Comparison of ENCODE assay signal across 20 mouse cellular contexts in genomic region chr19:10897491-10897890, GRCm38 (mm10). TPM values are rescaled to one million over a fixed set of nuclear protein-coding genes. Genes with fewer than 3 reads are reported as not detected.
DNase-seq lines count a peak whose midpoint lies in the region; ATAC-seq and TF ChIP-seq lines count a peak whose summit lies in the region.
"Had no signal": no experiment of that assay in that cellular context is flagged by ENCODE, and none has a peak within 500 bp of the region (broad histone marks: within the 10 kb centered on the region; RNA-seq: fewer than 3 reads in every experiment).

No protein-coding gene starts in this region.

- TF ChIP-seq EP300 in lung, postnatal 0 days (IDR thresholded peaks at IDR 0.05), result no peak

- peak overlapping the region; percentile 79 for H3K4me2 ChIP-seq in heart, embryonic 15.5 days
- no peak overlapping the region for H3K4me2 ChIP-seq in lung, postnatal 0 days (replicated peaks; ENCODE audit: low read depth, low read length)
- no peak overlapping the region for H3K4me2 ChIP-seq in intestine, embryonic 16.5 days (ENCODE audit: low read depth, low read length)

- peak overlapping the region; percentile 89; the same call in 1 of the 2 replicates for H3K27ac ChIP-seq in heart, embryonic 15.5 days
- no peak overlapping the region for H3K27ac ChIP-seq in heart, embryonic 10.5 days
- no peak overlapping the region for H3K27ac ChIP-seq in lung, postnatal 0 days (ENCODE audit: low read length)
- H3K27ac ChIP-seq in intestine, embryonic 16.5 days (ENCODE audit: low read length), result no peak overlapping the region
- H3K27ac ChIP-seq: embryonic facial prominence, embryonic 12.5 days; forebrain, embryonic 13.5 days had no signal

- H3K4me3 ChIP-seq in heart, embryonic 15.5 days, result peak overlapping the region; percentile 80; the same call in 1 of the 2 replicates
- no peak overlapping the region for H3K4me3 ChIP-seq in heart, embryonic 10.5 days
- H3K4me3 ChIP-seq in lung, postnatal 0 days (ENCODE audit: low read depth, low read length), result no peak overlapping the region
- no peak overlapping the region for H3K4me3 ChIP-seq in intestine, embryonic 16.5 days (ENCODE audit: low read length)

- H3K4me1 ChIP-seq in heart, embryonic 15.5 days (replicated peaks), result peaks cover 24% of the 10 kb centered on the region
- peaks cover 22% of the 10 kb centered on the region for H3K4me1 ChIP-seq in heart, embryonic 10.5 days
- H3K4me1 ChIP-seq in lung, postnatal 0 days (ENCODE audit: insufficient read depth, low read depth, low read length), result no peaks in the 10 kb centered on the region; the same call in 1 of the 2 replicates
- H3K4me1 ChIP-seq in intestine, embryonic 16.5 days (ENCODE audit: control insufficient read depth, insufficient read depth, low read length), result peaks cover 16% of the 10 kb centered on the region

- no peaks in the 10 kb centered on the region for H3K27me3 ChIP-seq in heart, embryonic 15.5 days
- H3K27me3 ChIP-seq in heart, embryonic 10.5 days (ENCODE audit: insufficient read depth, poor library complexity, severe bottlenecking), result no peaks in the 10 kb centered on the region
- no peaks in the 10 kb centered on the region for H3K27me3 ChIP-seq in lung, postnatal 0 days (replicated peaks; ENCODE audit: insufficient read depth, low read length)
- no peaks in the 10 kb centered on the region for H3K27me3 ChIP-seq in intestine, embryonic 16.5 days (replicated peaks; ENCODE audit: control insufficient read depth, insufficient read depth, low read length)
- H3K27me3 ChIP-seq: embryonic facial prominence, embryonic 12.5 days; forebrain, embryonic 13.5 days had no signal

- H3K9me3 ChIP-seq in heart, embryonic 15.5 days (replicated peaks), result no peaks in the 10 kb centered on the region
- H3K9me3 ChIP-seq in heart, embryonic 10.5 days, result no peaks in the 10 kb centered on the region
- H3K9me3 ChIP-seq in lung, postnatal 0 days (ENCODE audit: low read length), result no peaks in the 10 kb centered on the region
- no peaks in the 10 kb centered on the region for H3K9me3 ChIP-seq in intestine, embryonic 16.5 days (ENCODE audit: control insufficient read depth, low read length)
- H3K9me3 ChIP-seq: embryonic facial prominence, embryonic 12.5 days; forebrain, embryonic 13.5 days had no signal

- TF ChIP-seq CTCF in lung, postnatal 0 days (IDR thresholded peaks at IDR 0.05), result no peak

- no peak overlapping the region for H3K9ac ChIP-seq in heart, embryonic 15.5 days
- 0 out of 2 replicates have a peak overlapping the region, but pooled peaks have one; percentile 26 for H3K9ac ChIP-seq in lung, postnatal 0 days (replicated peaks; ENCODE audit: low read depth)
- H3K9ac ChIP-seq in intestine, embryonic 16.5 days (ENCODE audit: low read depth, low read length), result peak overlapping the region; percentile 96; the same call in 1 of the 2 replicates

- WGBS in heart, embryonic 15.5 days, result 73% methylated on average over 8 of the region's 8 CpGs
- 85% methylated on average over 8 of the region's 8 CpGs for WGBS in heart, embryonic 10.5 days
- 83% methylated on average over 8 of the region's 8 CpGs for WGBS in lung, postnatal 0 days
- 83% methylated on average over 8 of the region's 8 CpGs for WGBS in intestine, embryonic 16.5 days

- DNase-seq in adrenal gland, postnatal 10 days, result peak; percentile 43
- no peak for DNase-seq in adrenal gland, adult 8-10 months
- DNase-seq in heart, embryonic 10.5 days (ENCODE audit: low spot score), result no peak
- no peak for DNase-seq in lung, postnatal 0 days (ENCODE audit: low spot score)
- no peak for DNase-seq in lung, postnatal 36 days
- DNase-seq in testis, postnatal 14 days (ENCODE audit: low spot score), result no peak
- DNase-seq: cerebellum, adult 11 months; cerebellum, postnatal 36 days; kidney, adult 11 months; retina, postnatal 1 day had no signal

- ATAC-seq in heart, embryonic 15.5 days (replicated peaks; ENCODE audit: insufficient number of reproducible peaks, insufficient read depth, low FRiP score, low read depth), result no peak
- no peak for ATAC-seq in lung, postnatal 0 days
- no peak for ATAC-seq in intestine, embryonic 16.5 days
- ATAC-seq: forebrain, embryonic 13.5 days had no signal

- H3K36me3 ChIP-seq in heart, embryonic 15.5 days, result peaks cover 45% of the 10 kb centered on the region
- peaks cover 53% of the 10 kb centered on the region for H3K36me3 ChIP-seq in heart, embryonic 10.5 days
- peaks cover 34% of the 10 kb centered on the region for H3K36me3 ChIP-seq in lung, postnatal 0 days (ENCODE audit: insufficient read depth, low read length)
- peaks cover 19% of the 10 kb centered on the region for H3K36me3 ChIP-seq in intestine, embryonic 16.5 days (ENCODE audit: control insufficient read depth, insufficient read depth, low read length)

RNA-seq across cellular contexts. Expression of gene Prpf19, which starts 2.5 kb away (rescaled TPM):
- 100 to 1,000 TPM; 124 to 163 TPM for total RNA-seq in adrenal gland, postnatal 10 days (2021)
- total RNA-seq in adrenal gland, adult 8-10 months (2022), result 100 to 1,000 TPM; 202 to 232 (median 221) TPM
- polyA plus RNA-seq in heart, embryonic 15.5 days (2015; fragmentation: Nextera tagmentation; extraction: Ambion mirVana), result 29.4 and 31.2 TPM in 2 replicates
- polyA plus RNA-seq in heart, embryonic 10.5 days (2016; fragmentation: Nextera tagmentation; extraction: Ambion mirVana), result 21.3 and 48.5 TPM in 2 replicates
- polyA plus RNA-seq in lung, postnatal 0 days (2015; fragmentation: Nextera tagmentation; extraction: Ambion mirVana), result 18.8 and 22.4 TPM in 2 replicates
- polyA plus RNA-seq in intestine, embryonic 16.5 days (2015; fragmentation: Nextera tagmentation; extraction: Ambion mirVana), result 32.1 and 35.0 TPM in 2 replicates

RNA-seq across cellular contexts. Expression of gene Tmem109, which starts 15.7 kb away (rescaled TPM):
- 10 to 100 TPM; 84.0 to 93.2 TPM for total RNA-seq in adrenal gland, postnatal 10 days (2021)
- 100 to 1,000 TPM; 132 to 209 (median 153) TPM for total RNA-seq in adrenal gland, adult 8-10 months (2022)
- 93.2 and 106 TPM in 2 replicates for polyA plus RNA-seq in heart, embryonic 15.5 days (2015; fragmentation: Nextera tagmentation; extraction: Ambion mirVana)
- polyA plus RNA-seq in heart, embryonic 10.5 days (2016; fragmentation: Nextera tagmentation; extraction: Ambion mirVana), result 67.8 and 68.2 TPM in 2 replicates
- polyA plus RNA-seq in lung, postnatal 0 days (2015; fragmentation: Nextera tagmentation; extraction: Ambion mirVana), result 143 and 155 TPM in 2 replicates
- polyA plus RNA-seq in intestine, embryonic 16.5 days (2015; fragmentation: Nextera tagmentation; extraction: Ambion mirVana), result 72.8 and 78.7 TPM in 2 replicates

RNA-seq across cellular contexts. Expression of gene Zp1, which starts 22.9 kb away (rescaled TPM):
- not detected for total RNA-seq in adrenal gland, postnatal 10 days (2021)
- not detected for total RNA-seq in adrenal gland, adult 8-10 months (2022)
- polyA plus RNA-seq in heart, embryonic 15.5 days (2015; fragmentation: Nextera tagmentation; extraction: Ambion mirVana), result not detected in 2 replicates
- polyA plus RNA-seq in heart, embryonic 10.5 days (2016; fragmentation: Nextera tagmentation; extraction: Ambion mirVana), result not detected in 2 replicates
- polyA plus RNA-seq in lung, postnatal 0 days (2015; fragmentation: Nextera tagmentation; extraction: Ambion mirVana), result not detected in 2 replicates
- not detected in 2 replicates for polyA plus RNA-seq in intestine, embryonic 16.5 days (2015; fragmentation: Nextera tagmentation; extraction: Ambion mirVana)
- total RNA-seq: hematopoietic stem cell, adult 5-6 weeks; megakaryocyte-erythroid progenitor cell, adult 5-6 weeks had no signal
- polyA plus RNA-seq: forebrain, embryonic 13.5 days; limb, embryonic 11.5 days; lung, embryonic 16.5 days; neural tube, embryonic 11.5 days; stomach, embryonic 16.5 days had no signal

RNA-seq across cellular contexts. Expression of gene Tmem132a, which starts 27.8 kb away (rescaled TPM):
- 10 to 100 TPM; 22.3 to 23.1 TPM for total RNA-seq in adrenal gland, postnatal 10 days (2021)
- total RNA-seq in adrenal gland, adult 8-10 months (2022), result 10 to 100 TPM; 39.0 to 47.6 (median 39.9) TPM
- 40.8 and 48.7 TPM in 2 replicates for polyA plus RNA-seq in heart, embryonic 15.5 days (2015; fragmentation: Nextera tagmentation; extraction: Ambion mirVana)
- 63.8 and 77.5 TPM in 2 replicates for polyA plus RNA-seq in heart, embryonic 10.5 days (2016; fragmentation: Nextera tagmentation; extraction: Ambion mirVana)
- 15.1 and 18.9 TPM in 2 replicates for polyA plus RNA-seq in lung, postnatal 0 days (2015; fragmentation: Nextera tagmentation; extraction: Ambion mirVana)
- polyA plus RNA-seq in intestine, embryonic 16.5 days (2015; fragmentation: Nextera tagmentation; extraction: Ambion mirVana), result 29.9 and 32.3 TPM in 2 replicates

RNA-seq across cellular contexts. Expression of gene Ptgdr2, which starts 39.5 kb away (rescaled TPM):
- total RNA-seq in adrenal gland, postnatal 10 days (2021), result not detected
- under 1 TPM in 3 of 4 experiments, not detected in 1; 0.09 to 0.27 (median 0.24) TPM for total RNA-seq in adrenal gland, adult 8-10 months (2022)
- polyA plus RNA-seq in heart, embryonic 15.5 days (2015; fragmentation: Nextera tagmentation; extraction: Ambion mirVana), result 0.06 and 0.25 TPM in 2 replicates
- 0.19 and 0.30 TPM in 2 replicates for polyA plus RNA-seq in heart, embryonic 10.5 days (2016; fragmentation: Nextera tagmentation; extraction: Ambion mirVana)
- polyA plus RNA-seq in lung, postnatal 0 days (2015; fragmentation: Nextera tagmentation; extraction: Ambion mirVana), result 0.36 and 0.45 TPM in 2 replicates
- 0.05 and 0.11 TPM in 2 replicates for polyA plus RNA-seq in intestine, embryonic 16.5 days (2015; fragmentation: Nextera tagmentation; extraction: Ambion mirVana)
- total RNA-seq: megakaryocyte-erythroid progenitor cell, adult 5-6 weeks had no signal
- polyA plus RNA-seq: limb, embryonic 11.5 days; neural tube, embryonic 11.5 days; stomach, embryonic 16.5 days had no signal
